Mouse (Mus musculus): ENCODE results near the gene Ispd.

DNA sequence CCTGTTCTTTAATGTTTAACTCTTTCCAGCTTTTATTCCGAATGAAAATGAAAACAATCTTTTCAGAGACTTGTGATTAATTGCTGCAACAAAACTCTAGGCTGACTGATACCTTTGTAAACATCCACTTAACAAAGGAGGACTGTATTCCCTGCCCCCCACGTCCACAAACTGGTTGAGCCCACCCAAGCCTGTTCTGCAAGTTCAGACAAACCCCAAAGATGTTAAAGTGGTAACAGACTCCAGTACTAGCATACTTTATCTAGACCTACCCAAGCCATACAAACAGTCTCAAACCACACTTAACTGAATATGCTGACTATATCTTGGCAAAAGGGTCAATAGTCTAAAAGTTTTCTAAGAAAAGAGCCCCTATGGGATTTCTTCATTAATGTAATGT is 102.1 kb downstream of the Ispd start:
- TF ChIP-seq MAFK (IDR thresholded peaks at IDR 0.05; ENCODE audit: insufficient read depth, low read depth, low read length), result no peak
- no peak for TF ChIP-seq ZNF384 (IDR thresholded peaks at IDR 0.05; ENCODE audit: low read depth, low read length)
- no peak for TF ChIP-seq HCFC1 (IDR thresholded peaks at IDR 0.05; ENCODE audit: borderline replicate concordance, insufficient read depth, low read length)
- no peak for TF ChIP-seq ZC3H11A (IDR thresholded peaks at IDR 0.05; ENCODE audit: borderline replicate concordance, low read depth, low read length)
